In the genomic region with DNA sequence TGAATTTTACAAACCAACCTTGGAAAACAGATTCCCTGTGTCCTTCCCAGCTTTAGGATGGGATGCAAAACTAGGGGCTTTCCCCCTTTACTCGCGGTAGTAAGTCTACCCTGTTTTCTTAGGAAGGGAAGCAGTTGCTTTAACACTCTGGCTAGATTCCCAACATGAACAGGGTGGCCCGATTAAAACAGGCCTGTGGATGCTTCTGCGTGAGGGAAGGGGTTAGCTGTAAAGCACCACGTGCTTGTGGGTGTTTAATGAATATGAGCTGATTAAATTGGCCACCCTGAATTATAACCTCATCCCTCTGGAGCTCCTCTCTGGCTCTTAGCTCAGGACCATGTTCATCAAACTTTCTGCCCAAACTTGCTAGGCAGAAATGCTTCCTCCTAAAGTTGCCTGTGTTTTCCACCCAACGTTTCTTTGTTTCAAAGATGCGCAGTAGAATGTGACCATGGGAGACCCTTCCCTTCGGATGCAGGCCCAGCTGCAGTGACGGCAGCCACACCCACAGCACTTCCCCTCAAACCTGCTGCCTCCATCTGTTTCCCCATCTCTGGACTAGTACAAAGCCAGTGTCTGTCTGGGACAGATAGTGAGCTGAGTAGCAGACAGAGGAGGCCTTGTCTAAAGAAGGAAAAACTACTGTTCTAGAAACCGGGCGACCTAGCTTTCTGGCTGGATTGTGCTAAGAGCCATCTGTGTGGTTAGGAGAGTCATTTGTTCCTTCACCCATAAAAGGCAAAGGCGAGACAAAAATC, we compare ENCODE assay signal across 9 mouse cellular contexts.
A peak's percentile ranks its signal among the peaks of the same experiment; 100 is the strongest.
DNase-seq lines count a peak whose midpoint lies in the region; ATAC-seq and TF ChIP-seq lines count a peak whose summit lies in the region.
"Had no signal": no experiment of that assay in that cellular context is flagged by ENCODE, and none has a peak within 500 bp of the region (broad histone marks: within the 10 kb centered on the region; RNA-seq: fewer than 3 reads in every experiment).

No protein-coding gene starts in this region.

- no peak overlapping the region for H3K9ac ChIP-seq in midbrain, embryonic 12.5 days (replicated peaks)
- H3K9ac ChIP-seq in midbrain, embryonic 14.5 days (replicated peaks; ENCODE audit: low read length), result no peak overlapping the region
- H3K9ac ChIP-seq in forebrain, embryonic 13.5 days, result no peak overlapping the region
- no peak overlapping the region for H3K9ac ChIP-seq in hindbrain, postnatal 0 days (replicated peaks; ENCODE audit: low read length)

- no peak for ATAC-seq in midbrain, embryonic 12.5 days (ENCODE audit: low FRiP score, low read depth)
- no peak for ATAC-seq in midbrain, embryonic 14.5 days (ENCODE audit: low FRiP score, low TSS enrichment)
- peak; percentile 75 for ATAC-seq in forebrain, embryonic 13.5 days
- peak; percentile 87 for ATAC-seq in hindbrain, postnatal 0 days

- no peak overlapping the region for H3K4me3 ChIP-seq in midbrain, embryonic 12.5 days
- no peak overlapping the region for H3K4me3 ChIP-seq in midbrain, embryonic 14.5 days (replicated peaks; ENCODE audit: low read depth, low read length)
- no peak overlapping the region for H3K4me3 ChIP-seq in forebrain, embryonic 13.5 days
- H3K4me3 ChIP-seq in hindbrain, postnatal 0 days (ENCODE audit: low read length), result no peak overlapping the region
- H3K4me3 ChIP-seq: myocyte had no signal

- no peak overlapping the region for H3K4me2 ChIP-seq in midbrain, embryonic 12.5 days (replicated peaks)
- no peak overlapping the region for H3K4me2 ChIP-seq in midbrain, embryonic 14.5 days (ENCODE audit: low read length)
- H3K4me2 ChIP-seq in forebrain, embryonic 13.5 days, result no peak overlapping the region
- no peak overlapping the region for H3K4me2 ChIP-seq in hindbrain, postnatal 0 days (ENCODE audit: low read depth, low read length)

- H3K36me3 ChIP-seq in midbrain, embryonic 12.5 days, result 0 out of 2 replicates have a peak, but pooled peaks cover 10% of the 10 kb centered on the region
- H3K36me3 ChIP-seq in midbrain, embryonic 14.5 days (ENCODE audit: control insufficient read depth, insufficient read depth, low read length), result no peaks in the 10 kb centered on the region
- 0 out of 2 replicates have a peak, but pooled peaks cover 3% of the 10 kb centered on the region for H3K36me3 ChIP-seq in forebrain, embryonic 13.5 days (ENCODE audit: poor library complexity, severe bottlenecking)
- no peaks in the 10 kb centered on the region for H3K36me3 ChIP-seq in hindbrain, postnatal 0 days (ENCODE audit: insufficient read depth, low read length)

- no peaks in the 10 kb centered on the region for H3K27me3 ChIP-seq in midbrain, embryonic 12.5 days
- no peaks in the 10 kb centered on the region for H3K27me3 ChIP-seq in midbrain, embryonic 14.5 days (ENCODE audit: control insufficient read depth, insufficient read depth, low read length)
- no peaks in the 10 kb centered on the region for H3K27me3 ChIP-seq in forebrain, embryonic 13.5 days
- no peaks in the 10 kb centered on the region for H3K27me3 ChIP-seq in hindbrain, postnatal 0 days (ENCODE audit: insufficient read depth, low read length)

- DNase-seq in midbrain, embryonic 14.5 days, result no peak
- DNase-seq in hindbrain, postnatal 0 days (ENCODE audit: low spot score), result peak; percentile 47
- peak; percentile 59 for DNase-seq in retina, embryonic 14.5 days (ENCODE audit: low spot score)
- DNase-seq in thymus, postnatal 25 days, result no peak
- DNase-seq in adrenal gland, adult (ENCODE audit: inconsistent age in 2 of 2, low spot score in 1 of 2), result no peak
- DNase-seq: adrenal gland, postnatal 25 days had no signal

- 63% methylated on average over 12 of the region's 12 CpGs for WGBS in midbrain, embryonic 12.5 days
- WGBS in midbrain, embryonic 14.5 days, result 67% methylated on average over 12 of the region's 12 CpGs
- 36% methylated on average over 12 of the region's 12 CpGs for WGBS in forebrain, embryonic 13.5 days
- 31% methylated on average over 12 of the region's 12 CpGs for WGBS in hindbrain, postnatal 0 days

- H3K9me3 ChIP-seq in midbrain, embryonic 12.5 days, result peaks cover 17% of the 10 kb centered on the region
- peaks cover 14% of the 10 kb centered on the region for H3K9me3 ChIP-seq in midbrain, embryonic 14.5 days (ENCODE audit: control insufficient read depth, low read length)
- peaks cover 14% of the 10 kb centered on the region for H3K9me3 ChIP-seq in forebrain, embryonic 13.5 days (replicated peaks)
- H3K9me3 ChIP-seq in hindbrain, postnatal 0 days (ENCODE audit: low read length), result peaks cover 7% of the 10 kb centered on the region; the same call in 1 of the 2 replicates

- TF ChIP-seq CTCF in hindbrain, postnatal 0 days (IDR thresholded peaks at IDR 0.05; ENCODE audit: low read depth), result no peak

- H3K4me1 ChIP-seq in midbrain, embryonic 12.5 days, result peaks cover 17% of the 10 kb centered on the region
- H3K4me1 ChIP-seq in midbrain, embryonic 14.5 days (ENCODE audit: control insufficient read depth, insufficient read depth, low read length), result no peaks in the 10 kb centered on the region
- peaks cover 30% of the 10 kb centered on the region for H3K4me1 ChIP-seq in forebrain, embryonic 13.5 days
- no peaks in the 10 kb centered on the region for H3K4me1 ChIP-seq in hindbrain, postnatal 0 days (ENCODE audit: insufficient read depth, low read length)

- 0 out of 2 replicates have a peak overlapping the region, but pooled peaks have one; percentile 1 for H3K27ac ChIP-seq in midbrain, embryonic 12.5 days (replicated peaks)
- no peak overlapping the region for H3K27ac ChIP-seq in midbrain, embryonic 14.5 days (replicated peaks; ENCODE audit: low read depth, low read length)
- H3K27ac ChIP-seq in forebrain, embryonic 13.5 days, result peak overlapping the region; percentile 52
- peak overlapping the region; percentile 72 for H3K27ac ChIP-seq in hindbrain, postnatal 0 days

Comparison
In these comparisons a context has a peak if more than half of its experiments do, and no peak if none do; other contexts are left out.
1. ATAC-seq: peak in forebrain, embryonic 13.5 days (single experiment) and hindbrain, postnatal 0 days (single experiment); none in midbrain, embryonic 12.5 days (single experiment) and midbrain, embryonic 14.5 days (single experiment).
2. DNase-seq: peak in hindbrain, postnatal 0 days (single experiment) and retina, embryonic 14.5 days (single experiment); none in midbrain, embryonic 14.5 days (single experiment), thymus, postnatal 25 days (single experiment) and adrenal gland, adult (0 of 2).